Mouse (Mus musculus): ENCODE measurements around the gene Med17.

The Med17 gene

DNA sequence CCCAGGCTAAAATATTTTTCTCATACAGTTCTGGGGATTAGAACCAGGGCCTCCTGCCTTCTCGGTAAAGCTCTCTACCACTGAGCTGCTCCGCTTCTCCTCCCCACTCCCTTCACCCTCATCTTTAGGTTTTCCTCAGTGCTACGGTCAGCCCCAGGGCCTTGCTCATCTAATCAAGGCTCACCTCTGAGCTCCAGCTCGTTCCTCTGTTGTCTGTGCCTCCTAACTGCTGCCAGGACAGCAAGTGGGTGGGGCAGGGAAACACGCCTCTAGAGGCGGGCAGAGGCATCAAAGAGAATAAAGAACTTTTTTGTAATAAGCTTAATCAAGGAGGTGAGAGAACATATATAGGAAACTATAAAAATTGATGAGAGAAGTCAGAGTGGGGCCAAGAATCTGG is 8.1 kb upstream of the Med17 start:
- DNase-seq, result no peak

DNA sequence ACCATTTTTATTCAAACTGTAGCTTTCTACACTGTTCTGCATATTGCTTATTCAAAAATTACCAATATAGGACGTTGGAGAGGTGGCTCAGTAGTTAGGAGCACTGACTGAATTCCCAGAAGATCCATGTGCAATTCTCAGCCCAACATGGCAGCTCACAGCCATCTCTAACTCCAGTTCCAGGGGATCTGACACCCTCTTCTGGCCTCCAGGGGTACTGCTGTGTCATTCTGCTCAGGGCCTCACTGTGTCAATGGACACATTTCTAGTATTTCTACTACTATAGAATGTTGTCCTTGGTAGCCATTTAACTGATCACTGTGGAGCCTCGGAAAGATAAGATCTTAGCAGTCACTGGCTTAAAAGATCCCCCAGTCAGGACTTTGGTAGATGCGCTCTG is 5.7 kb upstream of the Med17 start:
- no peak for DNase-seq

GRCm38 (mm10) chr9:15280491-15280879 is 754 bp upstream of the Med17 start:
- no peak for DNase-seq

- no peak for DNase-seq
These were observed 537 bp downstream of the Med17 start for GRCm38 (mm10) chr9:15279139-15279648.

DNA sequence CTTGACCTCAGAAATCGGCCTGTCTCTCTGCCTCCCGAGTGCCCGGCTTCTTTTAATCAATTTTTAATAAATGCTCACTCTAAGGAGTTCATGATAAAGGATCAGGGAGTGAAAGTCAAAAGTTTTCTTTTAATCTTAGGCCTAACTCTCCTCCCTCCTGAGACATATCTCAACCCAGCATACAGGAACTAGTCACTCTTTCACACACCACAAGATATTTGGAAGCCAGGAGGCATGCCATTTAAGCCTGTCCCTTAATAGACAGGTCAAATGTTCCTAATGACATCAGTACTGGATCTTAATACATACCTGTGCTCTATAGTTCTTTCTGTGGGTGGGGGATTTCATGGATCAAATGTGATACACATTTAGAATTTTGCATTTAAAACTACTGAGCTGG is 1.4 kb downstream of the Med17 start:
- DNase-seq, result no peak

DNA sequence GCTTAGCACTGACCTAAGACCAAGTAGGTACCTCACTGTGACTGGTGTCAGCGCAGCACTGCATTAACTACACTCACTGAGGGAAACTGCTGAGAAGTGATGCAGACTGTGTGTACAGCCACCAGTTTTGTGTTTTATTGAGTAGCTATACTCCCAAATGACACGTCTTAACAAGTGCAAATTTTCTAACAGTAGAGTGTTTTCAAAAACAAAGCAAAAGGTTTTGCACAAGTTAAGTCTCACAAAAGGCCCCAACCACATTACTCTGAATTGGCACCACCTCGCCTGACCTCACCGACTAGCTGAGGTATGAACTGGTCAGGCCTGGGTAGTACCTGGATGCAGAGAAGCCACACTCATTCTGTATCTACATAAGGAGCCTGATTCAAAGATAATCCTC is 2.9 kb downstream of the Med17 start:
- DNase-seq, result no peak

DNA sequence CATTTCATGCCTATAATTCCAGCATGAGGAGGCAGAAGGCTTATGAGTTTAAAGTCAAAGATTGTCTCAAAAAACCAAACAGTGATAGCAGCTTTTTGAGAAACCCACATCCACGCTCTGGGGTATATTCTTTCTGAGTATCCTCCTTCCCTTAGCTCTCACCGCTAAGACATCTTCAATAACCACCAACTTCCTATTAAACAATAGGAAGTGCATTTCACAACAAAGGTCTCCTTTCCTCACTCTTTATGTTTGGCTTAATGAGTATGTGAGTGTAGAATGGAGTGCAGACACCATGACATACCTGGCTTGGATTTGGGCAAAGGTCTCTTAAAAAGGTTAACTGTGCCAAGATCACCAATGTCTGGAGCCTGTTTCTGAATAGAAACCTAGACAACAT is 5.8 kb downstream of the Med17 start:
- no peak for DNase-seq

DNA sequence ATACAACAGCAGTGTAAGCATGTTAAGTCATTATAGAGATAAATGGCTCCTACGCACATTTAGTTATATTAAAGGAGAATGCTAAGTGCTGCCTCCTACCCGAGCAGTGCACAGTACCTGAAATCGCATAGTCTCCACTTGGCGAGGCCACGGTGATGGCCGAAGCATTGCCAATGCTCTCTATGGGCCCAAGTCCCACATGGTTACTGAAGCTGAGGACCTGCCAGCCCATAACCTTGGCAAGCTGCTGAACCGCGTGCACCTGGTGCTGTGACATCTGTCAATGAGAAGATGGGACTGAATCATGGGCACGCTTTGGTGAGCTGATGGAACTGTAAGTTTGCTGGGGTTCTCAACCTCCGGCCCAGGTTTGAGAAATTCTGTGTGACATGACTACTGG is 16.2 kb downstream of the Med17 start:
- peak; percentile 50 to 63 for DNase-seq

GRCm38 (mm10) chr9:15261980-15262379 is 17.8 kb downstream of the Med17 start:
- DNase-seq, result no peak

GRCm38 (mm10) chr9:15256214-15256613 is 23.5 kb downstream of the Med17 start:
- no peak for DNase-seq

DNA sequence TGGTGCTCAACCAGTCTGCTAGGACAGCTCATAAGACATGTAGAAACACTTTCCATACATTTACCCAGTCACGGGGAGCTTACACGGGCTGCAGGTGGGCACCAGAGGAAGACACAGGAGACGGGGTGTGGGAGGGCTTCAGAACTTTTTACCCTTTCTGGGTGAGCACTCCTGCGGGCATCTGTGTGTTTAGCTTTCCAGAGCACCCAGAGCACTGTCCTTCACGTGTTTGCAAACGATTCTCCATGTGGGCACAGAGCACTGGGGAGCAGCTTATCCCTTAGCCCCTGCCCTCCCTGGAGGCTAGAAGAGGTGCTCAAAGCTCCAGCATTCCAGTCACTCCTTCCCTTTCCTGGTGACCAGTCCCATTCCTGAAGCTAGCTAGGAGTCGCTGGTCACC is 25.2 kb downstream of the Med17 start:
- no peak for DNase-seq

- no peak for DNase-seq
These were observed 27.5 kb downstream of the Med17 start for GRCm38 (mm10) chr9:15252196-15252595.

- DNase-seq, result no peak
These were observed 29.4 kb downstream of the Med17 start for GRCm38 (mm10) chr9:15250376-15250775.

DNA sequence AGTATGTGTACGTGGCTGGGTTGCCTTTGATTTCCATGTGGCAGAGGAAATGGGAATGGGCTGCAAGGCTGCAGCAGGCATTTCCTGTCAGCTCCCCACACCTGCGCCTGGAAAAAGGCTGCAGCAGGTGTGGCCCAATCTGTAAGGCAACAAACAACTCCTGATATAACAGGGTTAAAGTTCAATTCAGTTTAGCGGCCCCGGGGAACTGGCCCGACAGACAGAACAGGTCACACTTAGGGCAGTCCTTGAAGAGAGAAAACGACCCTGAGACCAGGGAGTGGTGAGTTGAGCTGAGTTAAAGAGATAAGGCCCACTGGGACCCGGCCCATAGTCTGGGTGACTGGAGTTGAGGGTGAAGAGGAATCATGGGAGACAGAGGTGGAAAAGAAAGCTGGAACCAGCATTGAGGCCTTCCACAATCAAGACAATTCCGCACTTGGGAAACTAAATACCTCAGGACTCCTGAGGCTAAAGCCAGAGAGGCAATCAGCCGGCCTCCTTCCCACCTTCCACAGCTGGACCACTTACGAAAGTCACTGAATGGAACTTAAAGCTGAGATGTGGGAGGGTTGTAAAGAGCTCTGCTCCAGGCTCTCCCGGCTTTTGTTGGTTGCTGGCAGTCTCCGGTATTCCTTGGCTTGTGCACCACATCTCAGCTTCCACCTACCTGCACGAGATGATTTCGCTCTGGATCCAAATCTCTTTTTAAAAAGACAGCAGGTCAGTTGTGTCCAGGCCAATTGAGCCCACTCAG is 34.2 kb downstream of the Med17 start:
- no peak for DNase-seq

GRCm38 (mm10) chr9:15242130-15242529 is 37.6 kb downstream of the Med17 start:
- no peak for DNase-seq

- peak; percentile 28 to 68 for DNase-seq
These were observed 38.2 kb downstream of the Med17 start for GRCm38 (mm10) chr9:15241596-15241939.

- no peak for DNase-seq
These were observed 38.7 kb downstream of the Med17 start for GRCm38 (mm10) chr9:15240863-15241595.

GRCm38 (mm10) chr9:15240006-15240405 is 39.7 kb downstream of the Med17 start:
- no peak for DNase-seq

DNA sequence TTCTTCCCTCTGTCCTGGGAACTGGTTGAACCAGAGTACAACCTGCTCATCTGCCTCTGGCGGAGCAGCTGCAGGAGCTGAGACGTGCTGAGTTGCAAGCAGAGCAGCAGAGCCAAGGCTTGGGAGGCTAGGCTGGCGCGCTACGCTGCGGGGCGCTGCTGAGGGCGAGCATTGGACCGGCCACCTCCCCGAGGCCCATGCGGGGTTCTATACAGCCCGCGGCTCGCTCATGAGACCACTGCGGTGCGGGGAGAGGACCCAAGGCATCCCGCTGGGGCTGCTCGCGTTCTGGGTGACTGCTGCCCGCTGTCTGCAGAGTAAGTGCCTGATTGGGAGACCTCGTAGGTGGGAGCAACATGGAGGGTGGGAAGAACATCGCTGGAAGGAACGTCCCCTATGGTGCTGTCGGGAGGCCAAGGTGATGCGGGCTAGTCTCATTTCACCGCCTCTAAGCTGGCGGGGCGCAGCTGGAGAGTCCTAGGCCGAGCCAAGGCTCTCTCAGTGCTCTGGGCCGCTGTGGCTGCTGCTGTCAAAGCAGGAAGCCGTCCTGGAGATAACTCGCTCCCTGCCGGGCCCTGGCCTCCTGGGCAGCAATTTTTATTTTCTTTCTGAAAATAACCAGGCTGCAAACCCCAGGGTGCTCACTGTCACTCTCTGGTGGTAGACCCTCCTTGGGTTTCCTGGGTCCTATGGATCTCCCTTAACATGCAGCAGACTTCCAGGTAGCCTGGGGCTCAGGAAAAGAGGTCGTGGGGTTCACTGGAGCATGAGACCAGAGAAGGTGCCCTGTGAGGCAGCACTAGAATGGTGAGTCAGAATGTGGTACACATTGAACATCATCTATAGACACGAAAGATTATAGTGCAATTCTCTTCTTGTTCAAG is 40.4 kb downstream of the Med17 start, which contains the start of gene Vstm5:
Vstm5 (plus strand) TSS at position 4 of the 884 bp plus-strand sequence.
- DNase-seq, result peak; percentile 10 to 18

GRCm38 (mm10) chr9:15238297-15238990 is 41.3 kb downstream of the Med17 start:
- no peak for DNase-seq

- no peak for DNase-seq
These were observed 42.0 kb downstream of the Med17 start for GRCm38 (mm10) chr9:15237516-15238296.

GRCm38 (mm10) chr9:15235986-15236385 is 43.7 kb downstream of the Med17 start:
- no peak for DNase-seq

All from cerebellum, postnatal 14 days (tissue).